Mouse (Mus musculus) MEL (cell line): Measurements from ENCODE around the gene Grhl3.

ENCODE experiments used
- CTCF ChIP-seq, 3 experiments: IDR thresholded peaks in 2 of 3; conservative IDR thresholded peaks in 1 of 3; 2 replicates each; pipeline ENCODE4 v1.5.1; 2011 to 2012; ENCODE audit warnings: low read length in 3 of 3, low read depth in 2 of 3, mild to moderate bottlenecking in 2 of 3, improper control_type of control experiment in 1 of 3, inconsistent platforms in 1 of 3, mixed read lengths in 1 of 3, moderate library complexity in 1 of 3; ENCODE audit not compliant: control insufficient read depth in 1 of 3, insufficient read depth in 1 of 3, poor library complexity in 1 of 3, severe bottlenecking in 1 of 3
- MAFK ChIP-seq: IDR thresholded peaks from 2 replicates; pipeline ENCODE4 v1.6.1; 2011; ENCODE audit warnings: low read depth, mild to moderate bottlenecking, low read length, improper control_type of control experiment, borderline replicate concordance
- NELFE ChIP-seq: IDR thresholded peaks from 2 replicates; pipeline ENCODE4 v1.6.1; 2011; ENCODE audit warnings: low read depth, low read length, improper control_type of control experiment
- RCOR1 ChIP-seq: IDR thresholded peaks from 2 replicates; pipeline ENCODE4 v1.6.1; 2012; ENCODE audit warnings: low read depth, mild to moderate bottlenecking, inconsistent platforms, low read length, improper control_type of control experiment
- TCF12 ChIP-seq: IDR thresholded peaks from 2 replicates; pipeline ENCODE4 v1.6.1; 2014; ENCODE audit warnings: low read depth, mild to moderate bottlenecking, inconsistent platforms, low read length, improper control_type of control experiment, moderate library complexity
- ZMIZ1 ChIP-seq: IDR thresholded peaks from 2 replicates; pipeline ENCODE4 v1.6.1; 2012; ENCODE audit warnings: low read depth, mild to moderate bottlenecking, inconsistent platforms, low read length, improper control_type of control experiment, moderate library complexity

- TF ChIP-seq NELFE (no peak), RCOR1 (no peak), CTCF (IDR thresholded peaks at IDR 0.05 in 2 of 3, conservative IDR thresholded peaks at IDR 0.05 in 1 of 3; ENCODE audit: control insufficient read depth in 1 of 3, insufficient read depth in 1 of 3, low read depth in 2 of 3, low read length in 3 of 3, poor library complexity in 1 of 3, severe bottlenecking in 1 of 3) (no peak), MAFK (no peak), ZMIZ1 (no peak), TCF12 (no peak)
These were observed 38.4 kb downstream of the Grhl3 start for GRCm38 (mm10) chr4:135535021-135535420.
